Mouse (Mus musculus) bone marrow macrophage, adult 2 months (primary cell): Measurements from ENCODE around the gene Kif3c.

Source experiments
- CTCF ChIP-seq: IDR thresholded peaks from 2 replicates; pipeline ENCODE4 v1.5.1; 2012; ENCODE audit warnings: low read depth, mild to moderate bottlenecking, low read length, moderate library complexity
- POLR2A ChIP-seq: IDR thresholded peaks from 2 replicates; pipeline ENCODE4 v1.6.1; 2012; ENCODE audit warnings: mild to moderate bottlenecking, low read depth, low read length, borderline replicate concordance

DNA sequence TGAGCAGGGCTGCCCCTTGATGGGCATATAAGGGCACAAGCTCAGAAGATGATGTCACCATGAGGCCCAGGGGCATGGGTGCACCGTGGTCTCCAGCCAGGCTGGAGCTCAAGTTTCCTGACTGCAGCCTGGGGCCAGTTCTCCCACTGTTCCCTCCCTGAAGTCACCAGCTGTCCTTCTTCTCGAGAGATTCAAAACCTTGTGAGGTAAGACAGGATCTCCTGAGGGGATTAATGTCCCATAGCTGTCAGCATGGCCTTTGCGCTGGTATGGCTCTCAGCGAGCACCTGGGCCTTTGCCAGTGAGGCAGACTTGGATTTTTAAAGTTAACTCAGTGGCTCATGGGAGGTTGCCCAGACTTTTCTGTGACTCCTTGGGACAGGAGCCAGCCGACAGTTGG is 14.8 kb upstream of the Kif3c start:
- TF ChIP-seq CTCF (no peak), POLR2A (no peak)
